Mouse (Mus musculus): ENCODE results near the gene Fcrl6.

Fcrl6 gene

GRCm38 (mm10) chr1:172615412-172615811 lies 13.1 kb upstream of the Fcrl6 start:
- in situ Hi-C loops (cut with MboI) = no loop called here

DNA sequence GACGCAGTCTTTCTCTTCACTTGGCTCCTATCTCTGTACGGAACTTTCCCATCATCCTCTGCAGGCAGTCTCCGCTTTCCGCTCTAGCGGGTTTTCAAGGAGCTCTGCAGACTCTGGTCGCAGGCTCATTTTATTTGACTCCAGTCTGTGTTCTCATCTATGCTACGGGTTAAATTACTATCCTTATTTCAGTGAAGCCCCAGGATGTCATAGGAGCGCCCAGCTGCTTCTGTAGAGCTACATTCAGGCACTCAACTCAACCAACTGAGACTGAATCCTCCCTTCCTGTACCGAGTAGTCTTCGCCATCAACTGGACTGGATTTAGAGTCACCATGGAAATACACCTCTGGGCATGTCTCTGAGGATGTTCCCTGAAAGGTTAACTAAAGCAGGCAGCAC lies 12.3 kb upstream of the Fcrl6 start:
- in situ Hi-C loops (cut with MboI) = no loop called here

DNA sequence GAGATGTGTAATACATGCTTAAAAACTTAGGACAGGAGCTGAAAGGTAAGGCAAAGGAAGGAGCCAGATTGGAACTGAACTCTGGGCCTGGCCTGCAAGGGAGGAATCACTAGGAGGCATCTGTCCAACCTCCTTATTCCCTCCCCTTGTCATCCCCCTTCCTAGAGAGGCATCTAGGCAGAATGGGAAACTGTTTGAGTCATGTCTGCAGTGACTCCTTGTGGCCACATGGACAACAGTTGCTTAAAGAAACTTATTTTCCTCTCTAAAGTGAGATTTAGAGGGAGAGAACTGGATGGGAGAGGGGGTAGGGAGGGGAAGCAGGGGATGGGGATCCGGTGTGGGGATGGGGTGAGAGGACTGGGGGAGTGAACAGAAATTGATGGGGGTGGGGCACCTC lies 10.4 kb upstream of the Fcrl6 start:
- in situ Hi-C loops (cut with MboI) = no loop called here

DNA sequence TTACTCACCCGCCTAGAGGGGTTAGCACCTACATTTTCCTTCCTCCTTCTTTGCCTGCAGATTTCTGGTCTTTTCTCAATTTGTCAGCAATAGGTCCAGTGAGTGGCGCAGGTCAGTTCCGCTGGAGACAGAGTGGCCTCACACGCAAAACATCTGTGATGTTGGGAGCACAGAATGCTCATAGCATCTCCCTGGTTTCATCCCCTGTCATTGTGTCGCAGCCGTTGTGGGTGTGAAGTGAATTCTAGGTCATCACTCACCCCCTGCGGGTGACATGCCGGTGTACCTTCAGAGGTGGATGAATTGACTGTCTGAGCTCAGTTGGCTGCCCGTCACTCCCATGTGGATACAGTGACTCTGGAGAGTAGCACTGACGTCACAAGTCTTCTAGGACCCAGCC lies 9.0 kb upstream of the Fcrl6 start:
- in situ Hi-C loops (cut with MboI) = no loop called here

DNA sequence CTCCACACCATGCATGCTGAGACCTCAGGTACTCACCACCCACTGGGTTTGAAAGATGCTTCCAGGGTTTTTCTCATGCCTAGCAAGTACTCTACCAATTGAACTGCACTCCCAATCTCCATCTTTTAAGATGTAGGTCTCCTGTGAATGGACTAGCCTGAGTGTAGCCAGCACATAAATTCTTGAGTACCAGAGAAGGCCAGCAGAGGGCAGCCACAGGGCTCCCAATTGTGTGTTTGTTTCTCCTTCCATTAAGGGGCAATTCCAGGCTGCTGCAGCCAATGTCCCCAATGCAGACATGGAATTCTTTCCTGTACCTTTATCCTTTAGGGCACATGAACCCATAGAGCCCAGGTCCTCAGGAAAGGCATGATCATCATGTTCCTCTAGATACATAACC lies 7.9 kb downstream of the Fcrl6 start:
- in situ Hi-C loops (cut with MboI) = no loop called here

DNA sequence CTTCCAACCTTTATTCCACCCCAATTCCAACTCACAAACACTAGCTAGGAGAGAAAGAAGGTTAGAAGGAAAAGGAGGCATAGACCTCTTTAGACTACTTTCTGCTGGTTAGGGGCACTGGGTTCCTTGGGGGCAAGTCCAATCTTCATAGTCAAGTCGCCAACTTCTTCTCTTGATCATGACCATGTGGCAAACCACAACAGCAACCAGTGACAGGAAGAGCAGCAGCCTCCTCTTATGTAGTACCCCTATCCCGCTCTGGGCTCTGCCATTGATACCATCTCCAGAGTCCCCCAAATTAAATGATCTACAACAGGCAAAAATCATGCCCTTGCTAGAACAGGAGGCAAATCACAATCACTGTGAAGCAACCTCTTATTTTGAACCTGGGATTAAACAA lies 8.4 kb downstream of the Fcrl6 start:
- in situ Hi-C loops (cut with MboI) = no loop called here

DNA sequence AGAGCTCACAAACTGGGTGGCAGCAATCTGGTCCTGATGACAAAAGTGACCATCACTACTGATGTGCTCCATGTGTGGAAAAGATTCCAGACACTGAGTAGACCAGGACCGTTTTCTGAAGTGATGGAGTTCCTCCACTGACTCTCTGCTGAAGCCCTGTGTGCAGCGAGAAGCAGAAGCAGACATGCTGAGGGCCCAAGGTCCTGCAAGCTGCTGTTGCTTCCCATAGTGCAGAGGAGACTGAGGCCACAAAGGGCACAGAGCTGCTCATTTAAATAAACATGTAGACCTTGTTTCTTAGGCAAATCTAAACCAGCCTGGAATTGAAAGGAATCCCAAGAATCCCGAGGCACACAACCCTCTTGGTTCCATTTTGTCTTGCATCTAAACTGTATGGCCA lies 9.0 kb downstream of the Fcrl6 start:
- in situ Hi-C loops (cut with MboI) = no loop called here

GRCm38 (mm10) chr1:172590385-172590784 lies 12.0 kb downstream of the Fcrl6 start, which contains the start of gene Slamf8:
Gene Slamf8, minus strand, starts transcription at chr1:172590568.
- in situ Hi-C loops (cut with MboI) = no loop called here

DNA sequence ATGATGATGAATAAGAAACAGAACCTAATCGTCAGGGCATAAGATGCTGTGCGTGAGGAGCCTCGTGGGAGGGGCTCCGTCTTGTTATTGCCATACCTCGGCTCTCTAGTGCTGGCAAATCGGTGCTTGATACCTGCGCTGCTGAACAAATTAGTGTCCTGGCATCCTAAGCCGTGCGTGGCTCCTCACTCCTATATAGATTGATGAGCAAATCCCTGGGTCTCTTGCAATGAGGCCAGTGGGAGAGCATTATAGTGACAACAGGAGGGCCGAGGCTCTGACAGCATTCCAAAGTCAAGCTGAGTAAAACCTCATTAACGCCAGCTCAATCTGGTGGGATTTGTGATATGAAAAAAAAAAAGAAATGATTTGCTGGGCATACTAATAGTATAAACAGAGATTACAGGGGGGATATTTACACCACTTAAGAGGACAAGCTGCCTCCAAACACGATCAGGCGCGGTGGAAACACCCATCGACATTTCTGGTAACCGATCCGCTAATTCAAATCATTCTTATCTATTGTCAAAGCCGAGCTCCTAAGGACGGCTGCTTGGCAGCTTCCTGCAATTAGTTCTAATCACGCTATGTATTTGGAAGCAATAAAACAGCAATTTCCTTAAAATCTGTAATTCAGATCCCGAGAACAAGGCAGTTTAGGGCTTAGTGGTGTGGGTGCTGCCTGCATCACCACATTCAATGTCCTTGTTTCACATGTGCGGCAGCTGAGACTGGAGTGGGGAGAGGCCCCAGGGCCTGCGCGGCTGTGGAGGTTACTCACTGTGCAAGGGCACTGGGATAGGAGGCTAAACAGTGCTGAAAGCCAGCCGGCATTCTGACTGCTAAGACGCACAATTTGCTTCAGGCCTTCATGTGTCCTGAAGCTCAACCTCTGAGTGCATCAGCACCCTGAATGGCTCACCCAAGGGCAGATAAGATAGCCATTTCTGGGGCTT lies 16.5 kb downstream of the Fcrl6 start:
- in situ Hi-C loops (cut with MboI) = no loop called here

GRCm38 (mm10) chr1:172585026-172585425 lies 17.3 kb downstream of the Fcrl6 start:
- in situ Hi-C loops (cut with MboI) = no loop called here

GRCm38 (mm10) chr1:172584271-172584670 lies 18.1 kb downstream of the Fcrl6 start:
- in situ Hi-C loops (cut with MboI) = no loop called here

DNA sequence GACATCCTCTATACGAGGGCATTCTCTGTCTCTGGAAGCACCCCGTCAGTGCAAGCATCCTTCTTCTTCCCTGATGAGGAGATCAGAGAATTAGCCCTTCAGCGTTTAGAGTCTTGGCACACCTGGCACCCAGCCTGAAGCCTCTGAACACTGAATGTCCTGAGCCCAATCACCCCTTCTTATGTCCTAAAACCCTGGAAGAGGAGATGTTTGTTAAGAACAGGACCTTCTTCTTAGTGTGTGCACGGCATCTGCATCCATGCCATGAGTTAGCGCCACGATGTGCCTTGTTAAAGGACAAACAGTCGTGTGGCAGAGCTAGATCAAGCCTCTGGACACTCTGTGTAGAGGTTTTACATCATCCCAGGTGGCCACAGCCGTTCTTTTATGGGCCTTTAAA lies 19.9 kb downstream of the Fcrl6 start:
- in situ Hi-C loops (cut with MboI) = no loop called here

GRCm38 (mm10) chr1:172580116-172580515 lies 22.2 kb downstream of the Fcrl6 start:
- in situ Hi-C loops (cut with MboI) = no loop called here

DNA sequence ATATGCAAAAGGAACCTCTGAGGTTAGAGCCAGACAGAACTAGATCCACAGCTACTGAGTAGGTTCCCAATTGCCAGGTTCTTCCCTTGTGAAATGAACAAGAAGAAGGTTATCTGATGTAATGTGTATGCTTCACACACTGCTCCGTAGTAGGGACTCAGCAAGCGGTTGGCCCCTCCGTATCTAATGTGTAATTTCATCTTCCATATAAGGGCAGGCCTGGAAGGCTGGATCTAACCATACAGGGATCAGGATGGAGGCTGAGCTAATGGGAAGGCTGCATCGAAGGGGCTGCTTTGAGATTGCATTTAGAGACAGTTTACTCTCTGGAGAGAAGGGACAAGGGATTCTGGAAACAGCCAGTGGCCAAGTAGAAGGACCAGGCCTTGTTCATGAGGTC lies 34.6 kb downstream of the Fcrl6 start:
- in situ Hi-C loops (cut with MboI) = no loop called here

- in situ Hi-C loops (cut with MboI) = no loop called here
Observed at GRCm38 (mm10) chr1:172566131-172566530, 36.2 kb downstream of the Fcrl6 start.

- in situ Hi-C loops (cut with MboI) = no loop called here
Observed at GRCm38 (mm10) chr1:172563465-172563828, 38.9 kb downstream of the Fcrl6 start.

GRCm38 (mm10) chr1:172562641-172563464 lies 39.5 kb downstream of the Fcrl6 start:
- in situ Hi-C loops (cut with MboI) = no loop called here

DNA sequence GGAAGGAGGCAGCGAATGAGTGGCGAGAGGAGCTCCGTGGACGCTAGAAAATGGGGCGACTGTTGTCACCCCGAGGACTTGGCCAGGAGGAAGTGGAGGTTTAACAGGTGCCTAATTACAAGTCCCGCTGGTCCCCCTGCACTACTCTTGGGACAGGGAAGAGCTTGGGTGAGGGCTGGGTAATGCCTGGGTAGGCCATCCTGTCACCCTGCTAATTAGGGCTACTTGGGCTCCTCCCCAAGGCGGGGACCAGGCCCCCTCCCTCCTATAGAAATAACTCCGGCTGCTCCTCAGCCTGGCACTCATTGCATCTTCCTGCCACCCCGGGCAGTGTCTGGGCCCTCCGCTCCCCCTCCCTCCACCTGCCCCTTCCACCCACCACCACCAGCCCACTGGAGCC lies 46.7 kb downstream of the Fcrl6 start, which contains the start of gene Vsig8:
Gene Vsig8 (plus strand): TSS at position 301 of the 400 bp plus-strand sequence.
- in situ Hi-C loops (cut with MboI) = no loop called here

DNA sequence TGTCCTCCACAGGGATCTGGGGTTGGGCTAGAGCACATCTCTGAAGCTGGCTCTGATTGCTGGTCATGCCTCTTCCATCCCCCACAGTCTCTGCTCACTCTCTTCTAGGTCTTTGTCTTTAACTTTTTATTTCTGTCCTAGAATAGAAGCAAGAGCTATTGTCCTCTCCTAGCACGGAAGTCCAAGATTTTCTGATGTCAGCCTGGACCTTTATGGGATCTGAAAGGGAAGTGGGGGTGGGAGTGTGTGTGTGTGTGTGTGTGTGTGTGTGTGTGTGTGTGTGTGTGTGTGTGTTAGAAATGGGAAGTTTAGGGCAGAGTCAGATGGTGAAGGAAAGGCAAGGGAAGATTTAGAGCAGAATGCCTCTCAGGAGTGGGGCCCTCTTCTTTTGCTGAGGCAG lies 49.7 kb downstream of the Fcrl6 start:
- in situ Hi-C loops (cut with MboI) = no loop called here

DNA sequence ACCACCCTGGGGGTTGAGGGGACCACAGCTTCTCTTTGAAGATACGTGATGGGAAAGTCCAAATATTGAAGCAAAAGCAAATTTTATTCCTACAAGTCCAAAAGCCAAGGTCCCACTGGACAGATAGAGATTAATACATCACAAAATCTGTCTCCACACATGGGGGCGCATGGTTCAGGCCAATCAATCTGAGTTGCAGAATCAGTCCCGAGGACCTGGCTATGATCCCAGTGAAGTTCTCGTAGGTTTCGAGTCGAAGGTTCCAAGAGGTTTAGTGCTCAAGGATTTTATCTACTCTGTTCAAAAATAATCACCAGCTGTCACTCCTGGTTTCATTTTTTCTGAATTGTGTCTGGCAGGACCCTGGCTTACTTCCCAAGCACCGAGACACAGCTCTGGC lies 51.3 kb downstream of the Fcrl6 start:
- in situ Hi-C loops (cut with MboI) = no loop called here

DNA sequence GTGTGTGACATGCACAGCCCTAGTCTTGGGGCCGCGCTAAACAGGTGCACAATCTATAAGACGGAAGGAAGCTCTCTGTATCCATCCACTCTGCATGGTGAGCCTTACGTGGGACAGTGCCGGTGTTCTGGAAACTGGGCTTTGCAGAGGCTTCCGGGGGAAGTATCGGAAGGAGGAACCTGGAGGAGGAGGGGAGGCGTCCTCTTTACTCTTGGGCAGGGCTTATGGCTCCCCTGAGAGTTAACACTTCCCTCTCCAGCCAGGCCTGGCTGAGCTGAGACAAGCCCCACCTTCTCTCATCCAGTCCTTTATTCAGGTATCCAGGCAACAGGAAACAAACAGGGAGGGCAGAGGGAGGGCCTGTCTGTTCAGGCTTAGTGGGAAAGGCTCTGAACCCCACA lies 51.8 kb downstream of the Fcrl6 start:
- in situ Hi-C loops (cut with MboI) = no loop called here

- in situ Hi-C loops (cut with MboI) = no loop called here
Observed at GRCm38 (mm10) chr1:172549717-172550116, 52.6 kb downstream of the Fcrl6 start.

DNA sequence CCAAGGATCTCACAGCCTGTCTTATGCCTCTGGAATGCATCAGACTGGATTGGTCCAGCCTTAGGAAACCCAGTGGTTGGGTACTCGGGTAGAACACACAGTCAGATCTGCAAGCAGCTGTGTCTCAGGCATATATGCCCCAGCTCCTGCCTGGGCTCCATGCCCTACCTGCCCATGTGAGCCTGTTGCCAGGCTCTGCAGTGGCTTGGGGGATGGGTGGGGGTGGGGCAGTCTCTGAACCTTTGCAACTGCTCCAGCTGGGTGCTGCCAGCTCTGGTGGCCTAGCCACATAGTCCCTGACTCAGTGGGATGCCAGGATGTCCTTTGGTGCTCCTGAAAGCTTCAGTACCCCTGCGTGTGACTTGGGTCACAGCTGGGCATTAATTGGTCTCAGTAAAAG lies 53.0 kb downstream of the Fcrl6 start:
- in situ Hi-C loops (cut with MboI) = no loop called here
